Mouse (Mus musculus): ENCODE data around the gene Pfn1.

The Pfn1 gene

GRCm38 (mm10) chr11:70654923-70655570, 603 bp upstream of the Pfn1 start:
- peak; percentile 66 for DNase-seq (ENCODE audit: low spot score)

- peak; percentile 61 for DNase-seq (ENCODE audit: low spot score)
Measured at GRCm38 (mm10) chr11:70653345-70654197, 873 bp downstream of the Pfn1 start.

GRCm38 (mm10) chr11:70652884-70653344, 1.5 kb downstream of the Pfn1 start:
- DNase-seq (ENCODE audit: low spot score): no peak

GRCm38 (mm10) chr11:70652029-70652883, 2.2 kb downstream of the Pfn1 start:
- DNase-seq (ENCODE audit: low spot score): no peak

- DNase-seq (ENCODE audit: low spot score): no peak
Measured at GRCm38 (mm10) chr11:70651391-70651790, 3.1 kb downstream of the Pfn1 start.

GRCm38 (mm10) chr11:70650322-70651175, 3.9 kb downstream of the Pfn1 start:
- DNase-seq (ENCODE audit: low spot score): peak; percentile 70

- no peak for DNase-seq (ENCODE audit: low spot score)
Measured at GRCm38 (mm10) chr11:70649185-70649734, 5.2 kb downstream of the Pfn1 start.

- DNase-seq (ENCODE audit: low spot score): no peak
Measured at GRCm38 (mm10) chr11:70648512-70648911, 5.9 kb downstream of the Pfn1 start.

- no peak for DNase-seq (ENCODE audit: low spot score)
Measured at GRCm38 (mm10) chr11:70647716-70648420, 6.6 kb downstream of the Pfn1 start.

GRCm38 (mm10) chr11:70646691-70647650, 7.5 kb downstream of the Pfn1 start, which contains the start of the genes Rnf167 and Slc25a11:
TSS of gene Rnf167 (plus strand) at chr11:70647235.
TSS of gene Slc25a11 (minus strand) at chr11:70647479.
- peak; percentile 96 for DNase-seq (ENCODE audit: low spot score)

- no peak for DNase-seq (ENCODE audit: low spot score)
Measured at GRCm38 (mm10) chr11:70646259-70646555, 8.2 kb downstream of the Pfn1 start.

GRCm38 (mm10) chr11:70645461-70646258, 8.8 kb downstream of the Pfn1 start:
- DNase-seq (ENCODE audit: low spot score): no peak

- DNase-seq (ENCODE audit: low spot score): no peak
Measured at GRCm38 (mm10) chr11:70644564-70645103, 9.8 kb downstream of the Pfn1 start.

- DNase-seq (ENCODE audit: low spot score): no peak
Measured at GRCm38 (mm10) chr11:70643051-70643450, 11.4 kb downstream of the Pfn1 start.

GRCm38 (mm10) chr11:70641241-70641640, 13.2 kb downstream of the Pfn1 start:
- no peak for DNase-seq (ENCODE audit: low spot score)

- DNase-seq (ENCODE audit: low spot score): no peak
Measured at GRCm38 (mm10) chr11:70639976-70640375, 14.5 kb downstream of the Pfn1 start.

- DNase-seq (ENCODE audit: low spot score): no peak
Measured at GRCm38 (mm10) chr11:70638714-70639278, 15.6 kb downstream of the Pfn1 start, which contains the start of gene Gp1ba. TSS of gene Gp1ba (plus strand) at chr11:70639122.

GRCm38 (mm10) chr11:70638293-70638692, 16.2 kb downstream of the Pfn1 start:
- DNase-seq (ENCODE audit: low spot score): no peak

Measured in T-cell, adult 2 months (primary cell).